Mouse (Mus musculus): Measurements from ENCODE around the gene Plet1.

Gene Plet1

GRCm38 (mm10) chr9:50495405-50496150 is 1.3 kb downstream of the Plet1 start:
- DNase-seq (ENCODE audit: low spot score): no peak

- no peak for DNase-seq (ENCODE audit: low spot score)
These were observed 1.8 kb downstream of the Plet1 start for GRCm38 (mm10) chr9:50496151-50496505.

- no peak for DNase-seq (ENCODE audit: low spot score)
These were observed 2.2 kb downstream of the Plet1 start for GRCm38 (mm10) chr9:50496546-50496945.

GRCm38 (mm10) chr9:50497076-50497475 is 2.8 kb downstream of the Plet1 start:
- DNase-seq (ENCODE audit: low spot score): no peak

GRCm38 (mm10) chr9:50497536-50497935 is 3.2 kb downstream of the Plet1 start:
- no peak for DNase-seq (ENCODE audit: low spot score)

- no peak for DNase-seq (ENCODE audit: low spot score)
These were observed 4.5 kb downstream of the Plet1 start for GRCm38 (mm10) chr9:50498815-50499214.

GRCm38 (mm10) chr9:50499781-50500180 is 5.5 kb downstream of the Plet1 start:
- no peak for DNase-seq (ENCODE audit: low spot score)

GRCm38 (mm10) chr9:50500467-50500973 is 6.2 kb downstream of the Plet1 start:
- DNase-seq (ENCODE audit: low spot score): no peak

- DNase-seq (ENCODE audit: low spot score): no peak
These were observed 6.7 kb downstream of the Plet1 start for GRCm38 (mm10) chr9:50500974-50501501.

GRCm38 (mm10) chr9:50502949-50503348 is 8.6 kb downstream of the Plet1 start:
- no peak for DNase-seq (ENCODE audit: low spot score)

GRCm38 (mm10) chr9:50505405-50505804 is 11.1 kb downstream of the Plet1 start:
- DNase-seq (ENCODE audit: low spot score): no peak

- no peak for DNase-seq (ENCODE audit: low spot score)
These were observed 13.2 kb downstream of the Plet1 start for GRCm38 (mm10) chr9:50507570-50507969.

- no peak for DNase-seq (ENCODE audit: low spot score)
These were observed 21.1 kb downstream of the Plet1 start for GRCm38 (mm10) chr9:50515462-50515861.

- no peak for DNase-seq (ENCODE audit: low spot score)
These were observed 24.5 kb downstream of the Plet1 start for GRCm38 (mm10) chr9:50518781-50519180.

GRCm38 (mm10) chr9:50520748-50521147 is 26.4 kb downstream of the Plet1 start:
- no peak for DNase-seq (ENCODE audit: low spot score)

- no peak for DNase-seq (ENCODE audit: low spot score)
These were observed 27.2 kb downstream of the Plet1 start for GRCm38 (mm10) chr9:50521562-50521961.

GRCm38 (mm10) chr9:50522574-50522973 is 28.2 kb downstream of the Plet1 start:
- DNase-seq (ENCODE audit: low spot score): no peak

GRCm38 (mm10) chr9:50524936-50525335 is 30.6 kb downstream of the Plet1 start:
- no peak for DNase-seq (ENCODE audit: low spot score)

- no peak for DNase-seq (ENCODE audit: low spot score)
These were observed 31.3 kb downstream of the Plet1 start for GRCm38 (mm10) chr9:50525585-50525984.

GRCm38 (mm10) chr9:50527860-50528259 is 33.5 kb downstream of the Plet1 start:
- no peak for DNase-seq (ENCODE audit: low spot score)

- peak; percentile 98 for DNase-seq (ENCODE audit: low spot score)
These were observed 34.1 kb downstream of the Plet1 start, which contains the start of gene Pts for GRCm38 (mm10) chr9:50528293-50528892. Pts (minus strand) TSS chr9:50528724.

- no peak for DNase-seq (ENCODE audit: low spot score)
These were observed 36.6 kb downstream of the Plet1 start for GRCm38 (mm10) chr9:50530890-50531289.

GRCm38 (mm10) chr9:50533328-50533727 is 39.0 kb downstream of the Plet1 start:
- no peak for DNase-seq (ENCODE audit: low spot score)
